ENCODE assay signal across 8 mouse cellular contexts in the genomic region with DNA sequence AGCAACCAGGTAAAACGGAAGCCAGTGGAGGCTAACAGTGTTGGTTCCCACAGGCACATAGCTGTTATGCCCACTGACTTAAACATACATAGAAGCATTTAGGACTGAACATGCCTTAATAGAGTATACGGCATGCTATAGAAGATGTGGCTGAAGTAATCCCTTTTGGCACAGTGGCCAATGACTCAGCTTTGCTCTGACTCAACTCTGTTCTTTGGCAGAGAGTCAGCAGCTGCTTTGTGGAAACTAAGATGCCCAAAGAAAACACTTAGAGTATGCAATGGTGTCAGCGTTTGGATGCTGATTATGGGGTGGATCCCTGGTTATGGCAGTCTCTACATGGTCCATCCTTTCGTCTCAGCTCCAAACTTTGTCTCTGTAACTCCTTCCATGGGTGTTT.
DNase-seq lines count a peak whose midpoint lies in the region; ATAC-seq and TF ChIP-seq lines count a peak whose summit lies in the region.
"Not testable (repeated sequence)": the region's sequence is repeated elsewhere in the genome, so short reads cannot be mapped to it uniquely, and the experiment has no call there.

No protein-coding gene starts in this region.

- WGBS in forebrain, postnatal 0 days: 86% methylated on average over 4 of the region's 4 CpGs

- H3K27me3 ChIP-seq in forebrain, postnatal 0 days (ENCODE audit: insufficient read depth, low read length): not testable (repeated sequence)

- DNase-seq in 3T3-L1 (ENCODE audit: low read depth, low spot score): peak; percentile 86
- DNase-seq in adipocyte (ENCODE audit: low spot score): peak; percentile 86
- DNase-seq in adrenal gland, postnatal 25 days: peak; percentile 66
- peak; percentile 17 for DNase-seq in forebrain, postnatal 0 days
- peak; percentile 45 for DNase-seq in gonadal fat pad, adult 2 months (ENCODE audit: low read depth)
- DNase-seq in layer of hippocampus, adult 11-12 months (ENCODE audit: low spot score): peak; percentile 21
- DNase-seq in lung, postnatal 36 days: peak; percentile 8
- peak; percentile 72 for DNase-seq in telencephalon, adult 2 months (ENCODE audit: low read depth, low spot score)

- H3K9me3 ChIP-seq in forebrain, postnatal 0 days (ENCODE audit: low read length): not testable (repeated sequence)

- not testable (repeated sequence) for H3K27ac ChIP-seq in forebrain, postnatal 0 days (ENCODE audit: low read depth, low read length)

- TF ChIP-seq CTCF in forebrain, postnatal 0 days (IDR thresholded peaks at IDR 0.05; ENCODE audit: low read depth): not testable (repeated sequence)

- not testable (repeated sequence) for ATAC-seq in forebrain, postnatal 0 days

- H3K4me2 ChIP-seq in forebrain, postnatal 0 days (ENCODE audit: low read depth): not testable (repeated sequence)

- H3K4me3 ChIP-seq in forebrain, postnatal 0 days (ENCODE audit: low read depth, low read length): not testable (repeated sequence)

- not testable (repeated sequence) for H3K36me3 ChIP-seq in forebrain, postnatal 0 days (ENCODE audit: insufficient read depth)

- not testable (repeated sequence) for H3K4me1 ChIP-seq in forebrain, postnatal 0 days (ENCODE audit: insufficient read depth)

- not testable (repeated sequence) for H3K9ac ChIP-seq in forebrain, postnatal 0 days

Comparison
In these comparisons a context has a peak if more than half of its experiments do, and no peak if none do; other contexts are left out.
1. DNase-seq: peak in every context shown above with its lines; median percentile 86 in 3T3-L1; 86 in adipocyte; 72 in telencephalon, adult 2 months; 66 in adrenal gland, postnatal 25 days; 45 in gonadal fat pad, adult 2 months; 21 in layer of hippocampus, adult 11-12 months; 17 in forebrain, postnatal 0 days; 8 in lung, postnatal 36 days.